Mouse (Mus musculus) ES-E14 (cell line): ENCODE measurements around the gene Ero1l.

Source experiments
- HCFC1 ChIP-seq: IDR thresholded peaks from 2 replicates; pipeline ENCODE4 v1.6.1; 2012; ENCODE audit warnings: low read length, inconsistent platforms, borderline replicate concordance; ENCODE audit not compliant: insufficient read depth
- MAFK ChIP-seq: IDR thresholded peaks from 2 replicates; pipeline ENCODE4 v1.6.1; 2014; ENCODE audit warnings: mild to moderate bottlenecking, low read depth, low read length, inconsistent platforms; ENCODE audit not compliant: insufficient read depth
- ZNF384 ChIP-seq: IDR thresholded peaks from 2 replicates; pipeline ENCODE4 v1.6.1; 2012; ENCODE audit warnings: low read depth, low read length, inconsistent platforms

- TF ChIP-seq MAFK (no peak), HCFC1 (no peak), ZNF384 (no peak)
Measured at GRCm38 (mm10) chr14:45322450-45322849, 3.9 kb upstream of the Ero1l start.
